Mouse (Mus musculus) heart, embryonic 14.5 days (tissue): Measurements from ENCODE around the gene Cdk17. TPM values are rescaled to one million over a fixed set of nuclear protein-coding genes. Genes with fewer than 3 reads are reported as not detected.

Experiments used
- microRNA counts: library from miRNA; unstranded; fragments of <30 nt; microRNA quantifications from one replicate; lab custom pipeline; 2016
- microRNA-seq: library from miRNA; unstranded; fragments of <30 nt; microRNA quantifications from one replicate; pipeline ENCODE4, GENCODE M21; 2016
- polyA plus RNA-seq: library from polyadenylated mRNA; unstranded; fragments of >200 nt; fragmentation: Nextera tagmentation; extraction: Ambion mirVana; gene quantifications from 2 replicates; pipeline ENCODE4 v1.2.1, GENCODE M21; 2014

Gene Cdk17
- polyA plus RNA-seq, 1 experiment from 2014 or later: 27.1 TPM

MicroRNAs within 50 kb of the gene (microRNA counts, 519-probe panel; counts per million panel counts)
- microRNA mmu-miR-1931 (lab: Ali Mortazavi, UCI): 322 counts per million, percentile 70 among the panel's probes with 10 or more counts

Small RNA genes within 50 kb of the gene (microRNA-seq; reads per million reads assigned to microRNA genes)
- gene Mir1931: 0.84 reads per million

Other genes starting within 250 kb of the Cdk17 start
- gene Cfap54, start 79.3 kb upstream of the Cdk17 start, polyA plus RNA-seq: 0.11 and 0.31 TPM in 2 replicates
- 42.8 and 46.5 TPM in 2 replicates for gene Elk3, start 150.3 kb downstream of the Cdk17 start, polyA plus RNA-seq